Mouse (Mus musculus) CH12.LX (cell line): ENCODE data around the gene Tyro3. TPM values are rescaled to one million over a fixed set of nuclear protein-coding genes. Genes with fewer than 3 reads are reported as not detected.

Source experiments
- DNase-seq: peaks from one replicate; pipeline ENCODE4 v3.0.0-alpha.2; 2013; ENCODE audit errors: extremely low read depth
- H3K27ac ChIP-seq: 2 replicates; pipeline ENCODE4 v1.5.1; 2012; ENCODE audit warnings: low read depth, mild to moderate bottlenecking, control low read depth, moderate library complexity; ENCODE audit not compliant: insufficient read depth
- H3K27me3 ChIP-seq: replicated peaks from 2 replicates; pipeline ENCODE3; 2012; ENCODE audit warnings: inconsistent platforms
- H3K36me3 ChIP-seq, 2 experiments: replicated peaks in 1 of 2; 2 replicates each; pipeline versions ENCODE3 to v1.6.1; 2012; ENCODE audit warnings: inconsistent platforms in 1 of 2, low read length in 1 of 2, mild to moderate bottlenecking in 1 of 2, mixed read lengths in 1 of 2, moderate library complexity in 1 of 2; ENCODE audit not compliant: control insufficient read depth in 1 of 2, insufficient read depth in 1 of 2
- H3K4me1 ChIP-seq, 2 experiments: 2 replicates each; pipeline ENCODE4 v1.6.1; 2012; ENCODE audit warnings: inconsistent platforms in 1 of 2, moderate library complexity in 1 of 2; ENCODE audit not compliant: insufficient read depth in 2 of 2, control insufficient read depth in 1 of 2
- H3K4me2 ChIP-seq: 2 replicates; pipeline ENCODE4 v1.6.1; 2012; ENCODE audit warnings: low read depth, mild to moderate bottlenecking, control low read depth; ENCODE audit not compliant: poor library complexity, insufficient read depth, severe bottlenecking
- H3K4me3 ChIP-seq, 3 experiments: fragments of 150-350 bp in 1 of 3; sonication (generic) in 1 of 3; replicated peaks in 1 of 3; 2 replicates each; pipeline versions ENCODE3 to v1.5.1; 2011 to 2012; ENCODE audit warnings: low read depth in 2 of 3, low read length in 2 of 3, mild to moderate bottlenecking in 2 of 3, moderate library complexity in 2 of 3, control low read depth in 1 of 3, improper control_type of control experiment in 1 of 3, inconsistent platforms in 1 of 3, mixed read lengths in 1 of 3; ENCODE audit not compliant: poor library complexity in 1 of 3
- H3K79me2 ChIP-seq: replicated peaks from 2 replicates; pipeline ENCODE4 v1.6.1; 2012; ENCODE audit warnings: mild to moderate bottlenecking, moderate library complexity; ENCODE audit not compliant: control insufficient read depth, poor library complexity, insufficient read depth, severe bottlenecking; ENCODE audit errors: extremely low read depth
- H3K9ac ChIP-seq: 2 replicates; pipeline ENCODE4 v1.6.1; 2012; ENCODE audit warnings: low read depth, mild to moderate bottlenecking, control low read depth, moderate library complexity; ENCODE audit not compliant: insufficient read depth
- H3K9me3 ChIP-seq: replicated peaks from 2 replicates; pipeline ENCODE3; 2012; ENCODE audit warnings: low read length, inconsistent platforms, mixed read lengths
- BHLHE40 ChIP-seq: IDR thresholded peaks from 2 replicates; pipeline ENCODE4 v1.6.1; 2011; ENCODE audit warnings: mild to moderate bottlenecking, low read depth, low read length, improper control_type of control experiment
- CTCF ChIP-seq, 2 experiments: IDR thresholded peaks in 1 of 2; conservative IDR thresholded peaks in 1 of 2; 2 replicates each; pipeline ENCODE4 v1.5.1; 2011 to 2012; ENCODE audit warnings: low read depth in 2 of 2, low read length in 2 of 2, improper control_type of control experiment in 1 of 2, inconsistent platforms in 1 of 2, mild to moderate bottlenecking in 1 of 2, moderate library complexity in 1 of 2
- E2F4 ChIP-seq: IDR thresholded peaks from 2 replicates; pipeline ENCODE4 v1.6.1; 2011; ENCODE audit warnings: low read depth, low read length, improper control_type of control experiment; ENCODE audit not compliant: insufficient replicate concordance
- ETS1 ChIP-seq: conservative IDR thresholded peaks from 2 replicates; pipeline ENCODE4 v1.6.1; 2012; ENCODE audit warnings: low read depth, mild to moderate bottlenecking, inconsistent platforms, low read length, improper control_type of control experiment, moderate library complexity
- JUN ChIP-seq: IDR thresholded peaks from 2 replicates; pipeline ENCODE4 v1.6.1; 2011; ENCODE audit warnings: low read depth, mild to moderate bottlenecking, low read length, improper control_type of control experiment, moderate library complexity; ENCODE audit not compliant: insufficient read depth
- MAZ ChIP-seq: IDR thresholded peaks from 2 replicates; pipeline ENCODE4 v1.6.1; 2012; ENCODE audit warnings: low read depth, mild to moderate bottlenecking, inconsistent platforms, low read length, improper control_type of control experiment, moderate library complexity
- NELFE ChIP-seq: IDR thresholded peaks from 2 replicates; pipeline ENCODE4 v1.6.1; 2011; ENCODE audit warnings: low read depth, low read length, improper control_type of control experiment
- TBP ChIP-seq: conservative IDR thresholded peaks from 2 replicates; pipeline ENCODE4 v1.6.1; 2011; ENCODE audit warnings: low read depth, low read length, improper control_type of control experiment
- USF1 ChIP-seq: IDR thresholded peaks from 2 replicates; pipeline ENCODE4 v1.6.1; 2014; ENCODE audit warnings: low read depth, mild to moderate bottlenecking, inconsistent platforms, low read length, improper control_type of control experiment
- ZKSCAN1 ChIP-seq: IDR thresholded peaks from 2 replicates; pipeline ENCODE4 v1.6.1; 2012; ENCODE audit warnings: low read depth, inconsistent platforms, low read length, improper control_type of control experiment, borderline replicate concordance
- dilution Hi-C: fragments of 300-500 bp; cut with MboI; formaldehyde crosslinking; loops from 2 replicates; pipeline ENCODE4 v1.14.3; 2020; ENCODE audit warnings: low sequenced_read_pairs; ENCODE audit not compliant: extremely low pct_unique_long_range_greater_than_20kb, extremely low pct_ligation_motif_present
- in situ Hi-C: fragments of 300-500 bp; cut with MboI; formaldehyde crosslinking; loops from 3 replicates; pipeline ENCODE4 v1.14.3; 2019; ENCODE audit warnings: low sequenced_read_pairs, low pct_ligation_motif_present, low pct_unique_long_range_greater_than_20kb, mixed read lengths
- polyA plus RNA-seq: library from polyadenylated mRNA; unstranded; fragments of >175 nt; gene quantifications from 2 replicates; pipeline ENCODE4 v1.2.1, GENCODE M21; 2012; ENCODE audit warnings: low read depth; ENCODE audit not compliant: insufficient read length
- total RNA-seq, 2 experiments: library from RNA; depleted of rRNA; stranded (reverse); fragments of 300-350 nt in 1 of 2; fragments of >200 nt in 1 of 2; gene quantifications; 2 replicates each; pipeline ENCODE4 v1.2.3; 2012 to 2014

Gene Tyro3
- total and polyA plus RNA-seq, 3 experiments, result 20.3 to 39.7 (median 23.7) TPM

- dilution Hi-C loops, result no loop called here
- Histone ChIP-seq H3K27ac (no peak overlapping the region), H3K9me3 (no peaks in the 10 kb centered on the region)
These were observed 48.5 kb downstream of the Tyro3 start for GRCm38 (mm10) chr2:119845882-119846546.

DNA sequence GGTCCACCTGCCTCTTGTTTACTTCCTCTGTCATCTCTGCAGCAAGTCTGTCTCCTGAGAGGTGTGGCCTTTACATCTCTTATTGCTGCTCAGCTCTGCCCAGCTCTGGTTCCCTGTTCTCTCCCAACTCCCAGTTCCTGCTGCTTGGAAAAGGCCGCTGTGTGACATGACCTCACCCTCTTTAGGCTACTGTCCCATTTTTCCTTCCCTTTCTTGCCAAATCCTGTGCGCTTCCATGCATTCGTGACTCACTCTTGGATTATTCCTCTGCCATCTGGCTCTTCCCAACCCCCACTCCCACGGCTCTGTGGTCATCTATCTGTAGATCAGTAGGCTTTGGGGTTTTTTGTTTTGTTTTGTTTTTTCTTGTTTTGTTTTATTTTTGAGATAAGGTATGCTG, 49.4 kb downstream of the Tyro3 start:
- H3K4me2 ChIP-seq, result no peak overlapping the region
- TF ChIP-seq ZKSCAN1 (no peak), NELFE (no peak)
- dilution Hi-C loops, result no loop called here

More at GRCm38 (mm10) chr2:119845882-119846546, 48.5 kb downstream of the Tyro3 start:
- no peak for DNase-seq
- no peaks in the 10 kb centered on the region for H3K4me1 ChIP-seq
- H3K4me2 ChIP-seq, result no peak overlapping the region
- no peaks in the 10 kb centered on the region for H3K36me3 ChIP-seq
- no peak overlapping the region for H3K4me3 ChIP-seq
- H3K27me3 ChIP-seq, result no peaks in the 10 kb centered on the region
- no peak overlapping the region for H3K9ac ChIP-seq
- TF ChIP-seq ZKSCAN1 (no peak), JUN (no peak), CTCF (conservative IDR thresholded peaks at IDR 0.05 in 1 of 2, IDR thresholded peaks at IDR 0.05 in 1 of 2; ENCODE audit: low read depth in 2 of 2, low read length in 2 of 2) (no peak), TBP (no peak), E2F4 (no peak), USF1 (no peak), ETS1 (no peak), MAZ (no peak)
- no peaks in the 10 kb centered on the region for H3K79me2 ChIP-seq
- in situ Hi-C loops, result no loop called here

DNA sequence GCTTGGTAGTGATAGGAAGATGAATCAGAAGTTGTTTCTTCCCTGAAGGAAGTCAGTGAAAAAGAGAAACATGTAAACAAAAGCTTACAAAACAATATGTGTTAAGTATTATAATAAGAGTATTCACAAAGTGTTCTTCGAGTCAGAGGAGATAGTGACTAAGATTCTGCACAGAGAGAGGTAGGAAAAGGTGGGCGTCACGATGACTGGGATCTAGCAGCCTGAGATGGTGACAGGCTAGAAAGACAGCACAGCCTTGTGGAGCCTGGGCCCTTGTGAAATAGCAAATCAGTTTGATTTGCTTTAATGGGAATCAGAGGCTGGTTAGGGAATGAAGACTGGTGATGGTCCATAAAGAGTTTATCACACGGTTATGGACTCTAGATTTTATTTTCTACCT, 56.3 kb downstream of the Tyro3 start:
- Histone ChIP-seq H3K79me2 (no peaks in the 10 kb centered on the region), H3K4me1 (peaks cover 0 to 3% of the 10 kb centered on the region in 2 experiments; a peak in 2 of 4 replicates), H3K4me2 (no peak overlapping the region), H3K27me3 (no peaks in the 10 kb centered on the region), H3K4me3 (no peak overlapping the region), H3K9ac (no peak overlapping the region), H3K36me3 (no peaks in the 10 kb centered on the region), H3K27ac (no peak overlapping the region), H3K9me3 (no peaks in the 10 kb centered on the region)
- dilution Hi-C loops (no loop called here), in situ Hi-C loops (no loop called here)
- no peak for DNase-seq
- no peak for TF ChIP-seq BHLHE40

More for the DNA sequence above, 49.4 kb downstream of the Tyro3 start:
- no peak for DNase-seq
- no peaks in the 10 kb centered on the region for H3K27me3 ChIP-seq
- H3K27ac ChIP-seq, result no peak overlapping the region
- H3K9ac ChIP-seq, result no peak overlapping the region
- H3K9me3 ChIP-seq, result no peaks in the 10 kb centered on the region
- no peaks in the 10 kb centered on the region for H3K4me1 ChIP-seq
- in situ Hi-C loops, result no loop called here
- H3K79me2 ChIP-seq, result no peaks in the 10 kb centered on the region
- no peak overlapping the region for H3K4me3 ChIP-seq
- no peaks in the 10 kb centered on the region for H3K36me3 ChIP-seq
